Mouse (Mus musculus) hindbrain, embryonic 16.5 days (tissue): ENCODE results near the gene Bms1. TPM values are rescaled to one million over a fixed set of nuclear protein-coding genes. Genes with fewer than 3 reads are reported as not detected.

ENCODE experiments used
- ATAC-seq: fragments of 200-750 bp; cut with Nextera tagmentation; 2 replicates; pipeline ENCODE4 v1.8.0; 2017; ENCODE audit warnings: moderate TSS enrichment, moderate library complexity
- H3K27ac ChIP-seq: fragments of 300-500 bp; sonication (generic); 2 replicates; pipeline ENCODE4 v1.5.1; 2014; ENCODE audit warnings: low read depth, mild to moderate bottlenecking, control low read depth, low read length, moderate library complexity
- H3K27me3 ChIP-seq: fragments of 300-500 bp; sonication (generic); replicated peaks from 2 replicates; pipeline ENCODE4 v1.6.1; 2014; ENCODE audit warnings: low read length; ENCODE audit not compliant: control insufficient read depth, insufficient read depth
- H3K36me3 ChIP-seq: fragments of 300-500 bp; sonication (generic); 2 replicates; pipeline ENCODE4 v1.6.1; 2014; ENCODE audit warnings: mild to moderate bottlenecking, low read length, moderate library complexity, mixed read lengths; ENCODE audit not compliant: control insufficient read depth, insufficient read depth
- H3K4me1 ChIP-seq: fragments of 300-500 bp; sonication (generic); 2 replicates; pipeline ENCODE4 v1.6.1; 2014; ENCODE audit warnings: low read depth, low read length; ENCODE audit not compliant: control insufficient read depth, insufficient read depth
- H3K4me2 ChIP-seq: fragments of 300-500 bp; sonication (generic); 2 replicates; pipeline ENCODE4 v1.6.1; 2014; ENCODE audit warnings: mild to moderate bottlenecking, low read length, control low read depth, moderate library complexity
- H3K4me3 ChIP-seq: fragments of 300-500 bp; sonication (generic); 2 replicates; pipeline ENCODE4 v1.5.1; 2014; ENCODE audit warnings: mild to moderate bottlenecking, low read length, control low read depth, moderate library complexity
- H3K9ac ChIP-seq: fragments of 300-500 bp; sonication (generic); 2 replicates; pipeline ENCODE4 v1.6.1; 2014; ENCODE audit warnings: low read depth, mild to moderate bottlenecking, control low read depth, low read length, moderate library complexity
- H3K9me3 ChIP-seq: fragments of 300-500 bp; sonication (generic); 2 replicates; pipeline ENCODE4 v1.6.1; 2014; ENCODE audit warnings: mild to moderate bottlenecking, low read length, moderate library complexity; ENCODE audit not compliant: control insufficient read depth
- WGBS: fragments of 180-500 bp; shearing (Covaris S2); extraction: QIAGEN DNeasy Blood & Tissue Kit; methylation state at CpG from one replicate; pipeline ENCODE4 v1.1.7; 2014; 5-methylcytosine and 5-hydroxymethylcytosine counted together
- polyA plus RNA-seq: library from polyadenylated mRNA; unstranded; fragments of >200 nt; fragmentation: Nextera tagmentation; extraction: Ambion mirVana; gene quantifications from 2 replicates; pipeline ENCODE4 v1.2.1, GENCODE M21; 2015

Bms1 gene
- polyA plus RNA-seq, 1 experiment from 2014 or later: 19.1 TPM

DNA sequence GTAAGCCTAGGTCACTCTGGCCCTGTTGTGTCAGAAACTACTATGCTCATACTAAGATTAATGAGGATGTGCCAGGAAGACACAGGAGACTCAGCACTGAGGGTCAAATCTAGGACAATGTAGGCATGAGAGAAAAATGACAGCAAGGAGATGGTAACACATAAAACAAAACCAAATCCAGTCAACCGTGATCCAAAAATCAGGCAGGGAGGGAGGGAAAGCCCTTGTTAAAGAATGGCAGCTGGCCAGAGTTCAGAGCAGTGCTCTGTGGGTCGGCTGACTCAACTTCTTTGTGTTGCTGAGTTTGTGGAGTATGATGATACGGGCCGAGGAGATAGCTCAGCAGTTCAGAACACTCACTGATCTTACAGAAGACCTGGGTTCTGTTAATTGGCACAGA lies 12.9 kb downstream of the Bms1 start:
- 45% methylated on average over 4 of the region's 4 CpGs for WGBS
- Histone ChIP-seq H3K4me3 (no peak overlapping the region), H3K27ac (no peak overlapping the region), H3K27me3 (no peaks in the 10 kb centered on the region), H3K36me3 (peaks cover 32% of the 10 kb centered on the region), H3K4me1 (no peaks in the 10 kb centered on the region), H3K4me2 (no peak overlapping the region), H3K9ac (no peak overlapping the region), H3K9me3 (no peaks in the 10 kb centered on the region)
- ATAC-seq: no peak

DNA sequence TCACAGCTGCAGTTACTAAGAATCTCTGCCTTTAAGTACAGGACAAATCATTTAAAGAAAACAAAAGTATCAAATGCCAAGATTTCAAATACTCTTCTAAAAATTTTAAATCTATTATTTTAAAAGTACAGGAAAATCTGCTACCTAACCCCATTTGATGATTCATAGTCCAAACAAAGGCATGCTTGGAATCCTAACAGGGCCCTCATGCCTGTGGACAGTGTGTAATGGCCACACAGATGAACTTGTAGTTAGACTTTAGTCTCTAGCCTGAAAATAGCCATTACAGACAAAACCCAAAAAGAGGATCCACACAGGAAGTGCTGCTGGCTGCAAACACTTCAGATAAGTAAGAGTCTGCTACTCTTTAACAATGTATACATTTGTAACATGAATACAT lies 28.5 kb downstream of the Bms1 start:
- Histone ChIP-seq H3K36me3 (peaks cover 32% of the 10 kb centered on the region), H3K4me3 (no peak overlapping the region), H3K4me1 (no peaks in the 10 kb centered on the region), H3K4me2 (no peak overlapping the region), H3K27ac (no peak overlapping the region), H3K27me3 (no peaks in the 10 kb centered on the region), H3K9me3 (no peaks in the 10 kb centered on the region), H3K9ac (no peak overlapping the region)
- no peak for ATAC-seq

DNA sequence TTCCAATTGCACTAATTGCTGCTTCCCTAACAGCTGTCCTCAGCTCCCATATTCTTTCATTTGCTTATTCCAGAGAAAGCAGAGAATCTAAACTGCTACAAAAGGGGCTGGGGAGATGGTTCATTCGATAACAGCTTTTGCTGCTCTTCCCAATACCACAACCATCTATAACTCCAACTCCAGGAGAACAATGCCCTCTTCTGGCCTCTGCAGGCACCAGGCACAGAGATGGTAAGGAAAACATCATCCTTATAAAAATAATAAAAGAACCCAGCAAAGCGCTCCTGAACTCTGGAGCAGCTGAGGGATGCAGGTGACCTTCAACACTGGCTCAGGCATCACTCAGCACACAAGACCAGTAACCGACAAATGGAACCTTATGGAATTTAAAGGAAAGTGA lies 33.3 kb downstream of the Bms1 start:
- Histone ChIP-seq H3K4me1 (no peaks in the 10 kb centered on the region), H3K4me2 (no peak overlapping the region), H3K27me3 (no peaks in the 10 kb centered on the region), H3K9ac (no peak overlapping the region), H3K4me3 (no peak overlapping the region), H3K27ac (no peak overlapping the region), H3K36me3 (peaks cover 20% of the 10 kb centered on the region), H3K9me3 (no peaks in the 10 kb centered on the region)
- WGBS: 89% methylated on average over 3 of the region's 3 CpGs
- no peak for ATAC-seq

DNA sequence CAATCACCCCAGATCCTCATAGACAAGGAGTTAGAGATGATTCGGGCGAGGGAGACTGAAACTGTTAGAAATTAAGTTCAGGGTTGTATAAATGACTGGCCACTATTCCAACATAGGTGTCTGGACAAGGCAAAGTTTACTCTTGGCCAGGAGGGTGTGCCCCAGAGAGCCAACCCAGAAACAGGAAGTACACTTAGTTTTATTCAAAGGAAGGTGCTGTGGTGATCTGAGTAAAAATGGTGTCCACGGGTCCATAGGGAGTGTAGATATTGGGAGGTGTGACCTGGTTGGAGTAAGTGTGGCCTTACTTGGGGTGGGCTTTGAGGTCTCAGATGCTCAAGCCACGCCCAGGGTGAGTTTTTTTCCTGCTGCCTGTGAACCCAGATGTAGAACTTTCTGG lies 38.0 kb downstream of the Bms1 start:
- WGBS: 85% methylated on average over 4 of the region's 4 CpGs
- H3K9me3 ChIP-seq: no peaks in the 10 kb centered on the region
- H3K4me3 ChIP-seq: no peak overlapping the region
- H3K36me3 ChIP-seq: peaks cover 13% of the 10 kb centered on the region; the same call in 1 of the 2 replicates
- H3K4me2 ChIP-seq: no peak overlapping the region
- H3K9ac ChIP-seq: no peak overlapping the region
- ATAC-seq: no peak
- peaks cover 3% of the 10 kb centered on the region; the same call in 1 of the 2 replicates for H3K4me1 ChIP-seq
- H3K27me3 ChIP-seq: no peaks in the 10 kb centered on the region
- H3K27ac ChIP-seq: no peak overlapping the region

DNA sequence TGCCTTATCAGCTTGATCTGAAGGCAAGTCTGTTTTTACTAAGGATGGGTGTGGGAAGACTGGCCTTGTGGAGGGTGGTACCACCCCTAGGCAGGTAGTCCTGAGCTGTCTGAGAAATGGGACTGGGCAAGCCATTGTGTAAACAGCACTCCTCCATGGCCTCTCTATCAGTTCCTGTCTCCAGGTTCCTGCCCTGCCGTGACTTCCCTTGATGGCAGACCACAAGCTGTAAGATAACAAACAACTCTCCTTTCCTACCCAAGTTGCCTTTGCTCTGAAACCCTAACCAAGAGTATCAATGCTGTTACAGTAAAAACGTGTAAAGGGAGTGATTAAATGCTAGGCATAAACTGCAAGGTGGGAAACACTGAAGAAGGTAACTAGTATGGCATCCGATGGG lies 38.6 kb downstream of the Bms1 start:
- peaks cover 13% of the 10 kb centered on the region; the same call in 1 of the 2 replicates for H3K36me3 ChIP-seq
- H3K4me1 ChIP-seq: peaks cover 3% of the 10 kb centered on the region; the same call in 1 of the 2 replicates
- no peak for ATAC-seq
- H3K9ac ChIP-seq: no peak overlapping the region
- no peaks in the 10 kb centered on the region for H3K27me3 ChIP-seq
- no peaks in the 10 kb centered on the region for H3K9me3 ChIP-seq
- WGBS: 63% methylated on average over 3 of the region's 3 CpGs
- H3K4me3 ChIP-seq: no peak overlapping the region
- H3K27ac ChIP-seq: no peak overlapping the region
- no peak overlapping the region for H3K4me2 ChIP-seq

DNA sequence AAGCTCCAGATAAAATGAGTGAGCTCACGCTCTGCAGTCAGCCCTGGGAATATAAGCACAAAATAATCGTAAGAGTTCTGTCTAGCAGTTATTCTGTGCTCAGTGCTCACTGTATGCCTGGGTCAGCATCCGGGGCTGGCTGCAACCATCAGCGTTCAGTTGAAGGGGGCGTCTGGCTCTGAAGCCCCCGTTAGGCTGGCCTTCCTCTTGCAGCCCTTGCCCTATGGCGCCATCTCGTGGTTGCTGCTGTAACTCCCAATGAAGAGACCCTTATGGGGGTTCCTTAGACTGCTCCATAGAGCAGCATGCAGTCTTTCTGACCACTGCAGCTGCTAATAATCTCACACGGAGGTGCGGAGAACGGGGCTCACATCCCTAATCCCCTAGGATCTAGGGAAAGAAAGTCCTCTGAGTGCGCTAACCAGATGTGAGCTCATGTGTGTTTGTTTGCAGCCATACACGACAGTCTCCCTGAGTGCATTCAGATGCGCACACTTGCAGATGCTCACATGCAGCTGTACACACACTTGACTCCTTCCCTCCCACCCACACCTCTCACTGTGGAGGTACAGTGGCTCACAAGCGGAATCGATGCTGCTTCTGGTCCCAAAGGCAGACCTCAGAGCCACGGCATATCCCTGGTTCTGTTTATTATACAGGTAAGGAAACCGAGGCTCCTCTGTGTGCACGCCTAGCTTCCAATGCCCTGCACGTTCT lies 39.7 kb downstream of the Bms1 start:
- peak overlapping the region; percentile 57 for H3K9ac ChIP-seq

DNA sequence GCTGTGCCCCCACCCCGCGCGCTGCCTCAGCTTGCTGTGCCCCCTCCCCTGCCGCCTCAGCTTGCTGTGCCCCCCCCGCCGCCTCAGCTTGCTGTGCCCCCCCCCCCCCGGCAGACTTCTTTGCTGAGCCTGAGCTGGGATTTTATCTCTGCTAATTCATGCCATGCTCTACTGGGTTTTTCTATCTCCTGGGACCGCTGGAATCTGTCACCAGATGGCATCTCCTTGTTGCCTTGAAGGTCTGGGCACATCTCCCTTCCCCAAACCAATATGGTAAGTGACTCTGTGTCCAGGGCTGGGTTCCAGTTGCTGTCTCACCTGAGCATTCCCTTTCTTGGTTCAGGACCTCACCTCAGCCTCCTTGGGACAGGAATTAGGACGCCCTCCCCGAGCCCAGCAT lies 41.7 kb downstream of the Bms1 start:
- H3K36me3 ChIP-seq: peaks cover 4% of the 10 kb centered on the region; the same call in 1 of the 2 replicates

More for the DNA sequence above, 39.7 kb downstream of the Bms1 start:
- no peaks in the 10 kb centered on the region for H3K27me3 ChIP-seq
- H3K4me3 ChIP-seq: no peak overlapping the region
- no peak overlapping the region for H3K27ac ChIP-seq
- peak; percentile 94 for ATAC-seq
- 34% methylated on average over 20 of the region's 20 CpGs for WGBS
- peaks cover 3% of the 10 kb centered on the region; the same call in 1 of the 2 replicates for H3K4me1 ChIP-seq
- H3K36me3 ChIP-seq: peaks cover 13% of the 10 kb centered on the region; the same call in 1 of the 2 replicates
- peak overlapping the region; percentile 51 for H3K4me2 ChIP-seq
- H3K9me3 ChIP-seq: no peaks in the 10 kb centered on the region

DNA sequence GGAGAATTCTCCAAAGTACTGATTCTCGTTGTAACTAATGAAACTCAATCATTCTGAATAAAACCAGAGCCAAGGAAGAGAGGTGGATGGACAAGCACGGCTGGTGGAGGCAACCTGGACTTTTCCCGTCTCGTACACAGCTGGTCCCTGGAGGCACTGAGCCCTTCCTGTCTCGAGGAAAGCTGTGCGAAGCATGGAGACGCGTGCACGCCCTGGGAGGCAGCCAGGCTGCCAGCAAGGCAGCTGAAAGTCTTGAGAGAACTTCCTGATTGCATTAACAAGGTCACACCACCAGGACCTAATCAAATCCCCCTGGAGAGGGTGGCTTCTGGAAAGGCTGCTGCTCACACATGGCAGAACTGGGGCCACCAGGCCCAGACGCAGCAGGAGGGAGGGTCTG lies 43.3 kb downstream of the Bms1 start:
- Histone ChIP-seq H3K9me3 (no peaks in the 10 kb centered on the region), H3K4me2 (no peak overlapping the region), H3K27me3 (no peaks in the 10 kb centered on the region), H3K27ac (no peak overlapping the region), H3K9ac (no peak overlapping the region; the same call in 1 of the 2 replicates), H3K4me3 (no peak overlapping the region), H3K36me3 (no peaks in the 10 kb centered on the region), H3K4me1 (peaks cover 3% of the 10 kb centered on the region; the same call in 1 of the 2 replicates)
- WGBS: 51% methylated on average over 10 of the region's 10 CpGs
- ATAC-seq: no peak

More for the DNA sequence above, 41.7 kb downstream of the Bms1 start:
- Histone ChIP-seq H3K4me3 (no peak overlapping the region), H3K27ac (no peak overlapping the region), H3K4me1 (peaks cover 3% of the 10 kb centered on the region; the same call in 1 of the 2 replicates), H3K9ac (peak overlapping the region; percentile 8; the same call in 1 of the 2 replicates), H3K4me2 (no peak overlapping the region), H3K27me3 (no peaks in the 10 kb centered on the region), H3K9me3 (no peaks in the 10 kb centered on the region)
- WGBS: 44% methylated on average over 9 of the region's 10 CpGs
- no peak for ATAC-seq

DNA sequence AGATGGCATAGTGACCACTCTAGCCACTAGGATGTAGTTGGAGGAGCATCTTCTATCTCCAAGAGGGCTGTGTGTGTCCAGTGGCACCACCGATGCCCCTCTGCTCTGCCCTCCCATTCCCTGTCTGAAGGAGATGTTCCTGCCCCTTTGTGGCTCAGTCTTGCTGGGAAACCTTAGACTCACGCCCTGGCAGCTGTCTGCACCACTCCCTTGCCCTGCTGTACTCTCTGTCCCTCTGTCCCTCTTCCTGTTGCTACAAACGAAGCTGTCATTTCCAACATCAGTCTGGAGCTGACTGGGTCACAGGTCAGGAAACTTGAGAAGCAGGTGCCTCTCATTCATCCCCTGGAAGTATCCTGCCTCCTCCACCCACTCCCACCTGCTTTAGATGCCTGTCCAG lies 43.8 kb downstream of the Bms1 start:
- Histone ChIP-seq H3K27me3 (no peaks in the 10 kb centered on the region), H3K27ac (no peak overlapping the region), H3K9ac (no peak overlapping the region), H3K4me1 (peaks cover 3% of the 10 kb centered on the region; the same call in 1 of the 2 replicates), H3K4me3 (no peak overlapping the region), H3K4me2 (no peak overlapping the region), H3K9me3 (no peaks in the 10 kb centered on the region), H3K36me3 (no peaks in the 10 kb centered on the region)
- no peak for ATAC-seq
- WGBS: 53% methylated on average over 3 of the region's 3 CpGs
